Mouse (Mus musculus) kidney, postnatal 0 days (tissue): ENCODE measurements around the gene Olfr522. TPM values are rescaled to one million over a fixed set of nuclear protein-coding genes. Genes with fewer than 3 reads are reported as not detected.

Source experiments
- ATAC-seq: fragments of 200-750 bp; cut with Nextera tagmentation; replicated peaks from 2 replicates; pipeline ENCODE4 v1.8.0; 2017; ENCODE audit warnings: low read depth, moderate number of reproducible peaks, moderate TSS enrichment, moderate library complexity; ENCODE audit not compliant: low FRiP score
- DNase-seq: peaks from one replicate; pipeline ENCODE4 v3.0.0-alpha.2; 2016; ENCODE audit warnings: low spot score
- H3K27ac ChIP-seq: fragments of 300-500 bp; sonication (generic); 2 replicates; pipeline ENCODE4 v1.5.1; 2014; ENCODE audit warnings: mild to moderate bottlenecking
- H3K27me3 ChIP-seq: fragments of 300-500 bp; sonication (generic); 2 replicates; pipeline ENCODE4 v1.6.1; 2014; ENCODE audit warnings: low read length, mixed read lengths; ENCODE audit not compliant: insufficient read depth
- H3K36me3 ChIP-seq: fragments of 300-500 bp; sonication (generic); 2 replicates; pipeline ENCODE4 v1.6.1; 2014; ENCODE audit warnings: low read length, mixed read lengths; ENCODE audit not compliant: insufficient read depth
- H3K4me1 ChIP-seq: fragments of 300-500 bp; sonication (generic); replicated peaks from 2 replicates; pipeline ENCODE4 v1.6.1; 2014; ENCODE audit warnings: antibody characterized with exemption, low read length, mixed read lengths; ENCODE audit not compliant: insufficient read depth
- H3K4me2 ChIP-seq: fragments of 300-500 bp; sonication (generic); 2 replicates; pipeline ENCODE4 v1.6.1; 2014; ENCODE audit warnings: mild to moderate bottlenecking, low read length, moderate library complexity, mixed read lengths
- H3K4me3 ChIP-seq: fragments of 300-500 bp; sonication (generic); replicated peaks from 2 replicates; pipeline ENCODE4 v1.5.1; 2014; ENCODE audit warnings: low read depth, low read length
- H3K9ac ChIP-seq: fragments of 300-500 bp; sonication (generic); 2 replicates; pipeline ENCODE4 v1.6.1; 2014; ENCODE audit warnings: low read depth, low read length
- H3K9me3 ChIP-seq: fragments of 300-500 bp; sonication (generic); replicated peaks from 2 replicates; pipeline ENCODE4 v1.6.1; 2016; ENCODE audit warnings: low read length, inconsistent platforms, mixed read lengths
- CTCF ChIP-seq: IDR thresholded peaks from 2 replicates; pipeline ENCODE4 v1.5.1; 2016; ENCODE audit warnings: antibody characterized with exemption, low read depth, mild to moderate bottlenecking, moderate library complexity
- WGBS: fragments of 180-500 bp; shearing (Covaris S2); extraction: QIAGEN DNeasy Blood & Tissue Kit; methylation state at CpG from one replicate; pipeline ENCODE4 v1.1.7; 2014; 5-methylcytosine and 5-hydroxymethylcytosine counted together
- polyA plus RNA-seq: library from polyadenylated mRNA; unstranded; fragments of >200 nt; fragmentation: Nextera tagmentation; extraction: Ambion mirVana; gene quantifications from 2 replicates; pipeline ENCODE4 v1.2.1, GENCODE M21; 2015

The Olfr522 gene
- polyA plus RNA-seq, 1 experiment from 2014 or later, result not detected

GRCm38 (mm10) chr7:140196002-140196401 is 31.4 kb upstream of the Olfr522 start:
- TF ChIP-seq CTCF, result no peak
- WGBS, result 81% methylated on average over 8 of the region's 8 CpGs
- Histone ChIP-seq H3K27ac (no peak overlapping the region), H3K4me1 (no peaks in the 10 kb centered on the region), H3K4me2 (no peak overlapping the region), H3K9me3 (no peaks in the 10 kb centered on the region), H3K9ac (no peak overlapping the region), H3K4me3 (no peak overlapping the region), H3K36me3 (no peaks in the 10 kb centered on the region), H3K27me3 (no peaks in the 10 kb centered on the region)
- no peak for ATAC-seq
- DNase-seq, result no peak

GRCm38 (mm10) chr7:140194031-140194430 is 29.5 kb upstream of the Olfr522 start:
- no peaks in the 10 kb centered on the region for H3K9me3 ChIP-seq
- TF ChIP-seq CTCF, result no peak
- no peak overlapping the region for H3K27ac ChIP-seq
- H3K9ac ChIP-seq, result no peak overlapping the region
- DNase-seq (no peak), ATAC-seq (no peak)
- no peaks in the 10 kb centered on the region for H3K27me3 ChIP-seq
- no peaks in the 10 kb centered on the region for H3K36me3 ChIP-seq
- WGBS, result 77% methylated on average over 4 of the region's 4 CpGs
- no peak overlapping the region for H3K4me3 ChIP-seq
- H3K4me1 ChIP-seq, result no peaks in the 10 kb centered on the region
- no peak overlapping the region for H3K4me2 ChIP-seq

GRCm38 (mm10) chr7:140192851-140193250 is 28.3 kb upstream of the Olfr522 start:
- H3K4me1 ChIP-seq, result no peaks in the 10 kb centered on the region
- H3K9ac ChIP-seq, result no peak overlapping the region
- no peaks in the 10 kb centered on the region for H3K36me3 ChIP-seq
- H3K27me3 ChIP-seq, result no peaks in the 10 kb centered on the region
- no peak overlapping the region for H3K27ac ChIP-seq
- H3K4me3 ChIP-seq, result no peak overlapping the region
- TF ChIP-seq CTCF, result no peak
- no peaks in the 10 kb centered on the region for H3K9me3 ChIP-seq
- DNase-seq (no peak), ATAC-seq (no peak)
- 89% methylated on average over 2 of the region's 2 CpGs for WGBS
- no peak overlapping the region for H3K4me2 ChIP-seq

- ATAC-seq, result no peak
- no peaks in the 10 kb centered on the region for H3K9me3 ChIP-seq
- H3K36me3 ChIP-seq, result no peaks in the 10 kb centered on the region
- no peak overlapping the region for H3K9ac ChIP-seq
- TF ChIP-seq CTCF, result no peak
- H3K4me2 ChIP-seq, result no peak overlapping the region
- no peak overlapping the region for H3K27ac ChIP-seq
- no peak for DNase-seq
- no peaks in the 10 kb centered on the region for H3K4me1 ChIP-seq
- no peak overlapping the region for H3K4me3 ChIP-seq
- 50% methylated on average over 2 of the region's 2 CpGs for WGBS
- H3K27me3 ChIP-seq, result no peaks in the 10 kb centered on the region
Measured at GRCm38 (mm10) chr7:140192445-140192844, 27.9 kb upstream of the Olfr522 start.

GRCm38 (mm10) chr7:140190435-140190834 is 25.9 kb upstream of the Olfr522 start:
- no peak overlapping the region for H3K27ac ChIP-seq
- no peak overlapping the region for H3K4me2 ChIP-seq
- no peaks in the 10 kb centered on the region for H3K36me3 ChIP-seq
- H3K9me3 ChIP-seq, result no peaks in the 10 kb centered on the region
- ATAC-seq, result no peak
- no peak for DNase-seq
- no peaks in the 10 kb centered on the region for H3K4me1 ChIP-seq
- 85% methylated on average over 1 of the region's 1 CpGs for WGBS
- H3K9ac ChIP-seq, result no peak overlapping the region
- H3K27me3 ChIP-seq, result no peaks in the 10 kb centered on the region
- no peak overlapping the region for H3K4me3 ChIP-seq
- no peak for TF ChIP-seq CTCF

GRCm38 (mm10) chr7:140188391-140189328 is 24.1 kb upstream of the Olfr522 start:
- WGBS, result 57% methylated on average over 4 of the region's 4 CpGs
- no peak overlapping the region for H3K9ac ChIP-seq
- peak; percentile 65 for TF ChIP-seq CTCF
- no peak overlapping the region for H3K27ac ChIP-seq
- H3K27me3 ChIP-seq, result no peaks in the 10 kb centered on the region
- H3K4me2 ChIP-seq, result no peak overlapping the region
- no peak for ATAC-seq
- no peaks in the 10 kb centered on the region for H3K4me1 ChIP-seq
- no peak overlapping the region for H3K4me3 ChIP-seq
- DNase-seq, result peak; percentile 41
- no peaks in the 10 kb centered on the region for H3K36me3 ChIP-seq
- H3K9me3 ChIP-seq, result no peaks in the 10 kb centered on the region
